Mouse (Mus musculus) midbrain, embryonic 10.5 days (tissue): ENCODE data around the gene Sun1. TPM values are rescaled to one million over a fixed set of nuclear protein-coding genes. Genes with fewer than 3 reads are reported as not detected.
A peak's percentile ranks its signal among the peaks of the same experiment; 100 is the strongest.

ENCODE experiments used
- DNase-seq: peaks from one replicate; pipeline ENCODE4 v3.0.0-alpha.2; 2017; ENCODE audit warnings: low spot score
- H3K27ac ChIP-seq: fragments of 300-500 bp; sonication (generic); replicated peaks from 2 replicates; pipeline ENCODE4 v1.5.1; 2016; ENCODE audit warnings: mild to moderate bottlenecking
- H3K27me3 ChIP-seq: fragments of 300-500 bp; sonication (generic); 2 replicates; pipeline ENCODE4 v1.6.1; 2016; ENCODE audit warnings: low read depth, mild to moderate bottlenecking; ENCODE audit not compliant: poor library complexity, severe bottlenecking
- H3K36me3 ChIP-seq: fragments of 300-500 bp; sonication (generic); 2 replicates; pipeline ENCODE4 v1.6.1; 2016; ENCODE audit warnings: mild to moderate bottlenecking, moderate library complexity
- H3K4me1 ChIP-seq: fragments of 300-500 bp; sonication (generic); 2 replicates; pipeline ENCODE4 v1.6.1; 2016
- H3K4me3 ChIP-seq: fragments of 300-500 bp; sonication (generic); 2 replicates; pipeline ENCODE4 v1.5.1; 2016; ENCODE audit warnings: mild to moderate bottlenecking, moderate library complexity
- H3K9me3 ChIP-seq: fragments of 300-500 bp; sonication (generic); replicated peaks from 2 replicates; pipeline ENCODE4 v1.6.1; 2016; ENCODE audit warnings: mild to moderate bottlenecking
- WGBS: fragments of 180-500 bp; shearing (Covaris S2); methylation state at CpG from one replicate; pipeline ENCODE4 v1.1.7; 2016; 5-methylcytosine and 5-hydroxymethylcytosine counted together
- polyA plus RNA-seq: library from polyadenylated mRNA; unstranded; fragments of >200 nt; fragmentation: Nextera tagmentation; extraction: Ambion mirVana; gene quantifications from 2 replicates; pipeline ENCODE4 v1.2.1, GENCODE M21; 2016

Gene Sun1
- polyA plus RNA-seq, 1 experiment from 2014 or later: 46.9 TPM

- H3K4me1 ChIP-seq: no peaks in the 10 kb centered on the region
- no peak overlapping the region for H3K27ac ChIP-seq
- no peaks in the 10 kb centered on the region for H3K9me3 ChIP-seq
- H3K36me3 ChIP-seq: peaks cover 45% of the 10 kb centered on the region
- H3K4me3 ChIP-seq: no peak overlapping the region
- no peaks in the 10 kb centered on the region for H3K27me3 ChIP-seq
- 93% methylated on average over 5 of the region's 5 CpGs for WGBS
- DNase-seq: no peak
Measured at GRCm38 (mm10) chr5:139189726-139190125, 10.7 kb upstream of the Sun1 start.

GRCm38 (mm10) chr5:139190958-139191357 lies 9.5 kb upstream of the Sun1 start:
- Histone ChIP-seq H3K36me3 (peaks cover 33% of the 10 kb centered on the region), H3K9me3 (no peaks in the 10 kb centered on the region), H3K4me3 (no peak overlapping the region), H3K27me3 (no peaks in the 10 kb centered on the region), H3K27ac (no peak overlapping the region), H3K4me1 (no peaks in the 10 kb centered on the region)
- DNase-seq: no peak
- WGBS: 78% methylated on average over 5 of the region's 5 CpGs

DNA sequence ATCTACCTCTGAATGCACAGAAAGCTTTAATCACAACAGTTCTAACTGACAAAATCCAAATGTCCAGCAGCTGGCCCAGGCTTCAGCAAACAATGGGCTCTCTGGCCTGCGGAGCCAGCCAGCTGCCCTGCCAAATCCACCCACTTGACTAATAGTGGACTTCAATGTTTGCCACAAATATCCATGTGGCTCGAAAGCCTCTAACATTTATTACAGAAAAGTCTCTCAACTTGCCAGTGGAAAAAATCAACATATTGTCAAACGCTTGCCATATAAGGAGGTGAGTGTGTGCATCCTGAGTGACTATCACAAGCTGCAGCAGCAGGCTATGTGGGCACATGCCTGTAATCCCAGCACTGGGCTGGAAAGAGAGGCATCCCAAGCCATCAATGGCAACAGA lies 1.7 kb upstream of the Sun1 start:
- Histone ChIP-seq H3K4me1 (peaks cover 25% of the 10 kb centered on the region), H3K27ac (0 out of 2 replicates have a peak overlapping the region, but pooled peaks have one; percentile 19), H3K36me3 (0 out of 2 replicates have a peak, but pooled peaks cover 5% of the 10 kb centered on the region), H3K27me3 (no peaks in the 10 kb centered on the region), H3K4me3 (no peak overlapping the region), H3K9me3 (no peaks in the 10 kb centered on the region)
- 91% methylated on average over 3 of the region's 3 CpGs for WGBS
- no peak for DNase-seq

GRCm38 (mm10) chr5:139199636-139199994 lies 822 bp upstream of the Sun1 start:
- no peak for DNase-seq
- Histone ChIP-seq H3K36me3 (0 out of 2 replicates have a peak, but pooled peaks cover 5% of the 10 kb centered on the region), H3K27me3 (no peaks in the 10 kb centered on the region), H3K9me3 (no peaks in the 10 kb centered on the region), H3K27ac (peak overlapping the region; percentile 91), H3K4me3 (peak overlapping the region; percentile 98), H3K4me1 (peaks cover 25% of the 10 kb centered on the region)
- 45% methylated on average over 2 of the region's 2 CpGs for WGBS

DNA sequence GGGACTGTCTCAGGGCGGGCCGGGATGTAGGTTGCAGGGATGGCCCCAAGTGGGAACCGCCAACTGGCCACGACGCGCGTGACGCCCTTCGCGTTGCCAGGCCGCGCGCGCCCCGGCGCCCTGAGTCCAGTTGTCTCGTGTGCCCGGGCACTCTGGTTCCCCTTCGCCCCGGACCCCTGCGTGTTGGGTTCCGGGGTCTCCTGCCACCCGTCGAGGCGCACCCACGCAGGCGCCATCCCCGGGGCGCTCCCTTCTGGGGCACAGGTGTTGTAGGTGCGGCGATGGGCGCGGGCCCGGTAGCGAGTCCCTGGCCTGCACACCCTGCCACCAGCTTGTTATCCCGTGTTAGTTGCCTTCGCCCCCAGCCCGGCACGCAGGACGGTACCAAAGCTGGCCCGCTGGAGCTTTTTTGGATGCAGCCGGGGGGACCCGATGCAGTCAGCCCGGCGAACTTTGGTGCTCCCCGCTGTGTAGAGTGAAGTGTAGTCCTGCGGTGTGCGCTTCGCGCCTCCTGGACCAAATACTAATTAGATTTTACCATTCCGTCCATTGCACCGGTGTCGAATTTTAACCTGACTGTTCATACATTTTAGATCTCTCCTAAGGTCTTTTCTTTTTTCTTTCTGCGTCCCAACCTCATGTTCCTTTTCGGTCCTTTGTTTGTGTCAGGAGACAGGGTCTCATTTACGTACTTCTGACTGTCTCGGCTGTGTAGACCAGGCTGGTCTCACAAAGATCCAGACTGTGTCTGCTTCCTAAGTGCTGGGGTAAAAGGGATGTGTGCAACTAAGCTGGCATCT lies 533 bp downstream of the Sun1 start:
- 0 out of 2 replicates have a peak, but pooled peaks cover 7% of the 10 kb centered on the region for H3K36me3 ChIP-seq
- H3K27ac ChIP-seq: peak overlapping the region; percentile 91
- H3K4me1 ChIP-seq: peaks cover 28% of the 10 kb centered on the region
- no peak for DNase-seq
- H3K9me3 ChIP-seq: no peaks in the 10 kb centered on the region
- peak overlapping the region; percentile 98 for H3K4me3 ChIP-seq
- 1% methylated on average over 52 of the region's 57 CpGs for WGBS
- no peaks in the 10 kb centered on the region for H3K27me3 ChIP-seq

GRCm38 (mm10) chr5:139202127-139202526 lies 1.7 kb downstream of the Sun1 start:
- H3K9me3 ChIP-seq: no peaks in the 10 kb centered on the region
- whole genome bisulfite sequencing: 91% methylated on average over 11 of the region's 11 CpGs
- no peaks in the 10 kb centered on the region for H3K27me3 ChIP-seq
- DNase-seq: no peak
- peak overlapping the region; percentile 98 for H3K4me3 ChIP-seq
- peaks cover 35% of the 10 kb centered on the region for H3K4me1 ChIP-seq
- H3K27ac ChIP-seq: no peak overlapping the region
- H3K36me3 ChIP-seq: 0 out of 2 replicates have a peak, but pooled peaks cover 7% of the 10 kb centered on the region

DNA sequence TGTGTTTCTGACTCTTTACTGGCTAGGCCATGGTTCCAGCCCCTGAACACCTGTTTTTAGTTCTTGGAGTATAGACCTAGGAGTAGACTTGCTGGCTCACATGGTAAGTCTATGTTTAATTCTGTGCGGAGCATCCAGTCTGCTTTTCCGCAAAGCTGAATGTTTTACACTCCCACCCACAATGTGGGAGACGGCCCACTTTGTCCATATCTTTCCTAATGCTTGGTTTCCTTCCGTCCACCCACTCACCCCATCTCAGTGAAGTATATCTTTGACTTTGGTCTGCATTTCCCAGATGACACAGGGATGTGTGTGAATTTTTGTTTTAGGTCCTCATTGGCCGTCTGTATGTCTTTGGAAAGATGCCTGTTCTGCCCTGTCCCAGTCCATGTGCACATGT lies 2.9 kb downstream of the Sun1 start:
- 0 out of 2 replicates have a peak, but pooled peaks cover 10% of the 10 kb centered on the region for H3K36me3 ChIP-seq
- no peaks in the 10 kb centered on the region for H3K27me3 ChIP-seq
- 91% methylated on average over 5 of the region's 5 CpGs for WGBS
- H3K9me3 ChIP-seq: no peaks in the 10 kb centered on the region
- peaks cover 35% of the 10 kb centered on the region for H3K4me1 ChIP-seq
- no peak overlapping the region for H3K27ac ChIP-seq
- H3K4me3 ChIP-seq: no peak overlapping the region
- no peak for DNase-seq

- WGBS: 69% methylated on average over 4 of the region's 4 CpGs
- peaks cover 38% of the 10 kb centered on the region for H3K36me3 ChIP-seq
- H3K27ac ChIP-seq: no peak overlapping the region
- DNase-seq: no peak
- H3K4me1 ChIP-seq: peaks cover 25% of the 10 kb centered on the region
- no peaks in the 10 kb centered on the region for H3K9me3 ChIP-seq
- no peaks in the 10 kb centered on the region for H3K27me3 ChIP-seq
- no peak overlapping the region for H3K4me3 ChIP-seq
Measured at GRCm38 (mm10) chr5:139206081-139206480, 5.6 kb downstream of the Sun1 start.

DNA sequence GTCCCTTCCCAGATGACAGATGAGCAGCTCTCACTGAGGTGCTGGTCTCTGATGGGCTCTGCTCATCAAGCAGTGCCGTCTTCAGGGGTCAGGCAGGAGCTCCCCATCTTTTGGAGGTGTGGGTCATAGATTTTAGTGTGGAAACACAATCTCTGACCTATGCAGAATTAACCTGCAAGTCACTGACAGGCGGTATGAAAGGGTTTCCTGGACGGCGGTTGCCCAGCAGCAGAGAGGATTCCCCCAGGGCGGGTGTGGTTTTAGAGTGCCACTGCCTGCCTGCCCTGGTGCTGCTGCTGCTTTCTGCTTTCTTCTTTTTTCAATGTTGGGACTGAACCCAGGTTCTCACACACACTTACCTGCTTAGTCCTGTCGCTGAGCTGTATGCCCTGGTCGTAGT lies 6.1 kb downstream of the Sun1 start:
- H3K27ac ChIP-seq: no peak overlapping the region
- 84% methylated on average over 7 of the region's 7 CpGs for WGBS
- DNase-seq: no peak
- no peaks in the 10 kb centered on the region for H3K27me3 ChIP-seq
- H3K4me3 ChIP-seq: no peak overlapping the region
- peaks cover 20% of the 10 kb centered on the region for H3K4me1 ChIP-seq
- peaks cover 40% of the 10 kb centered on the region for H3K36me3 ChIP-seq
- H3K9me3 ChIP-seq: no peaks in the 10 kb centered on the region

GRCm38 (mm10) chr5:139208183-139208582 lies 7.7 kb downstream of the Sun1 start:
- Histone ChIP-seq H3K9me3 (no peaks in the 10 kb centered on the region), H3K36me3 (peaks cover 49% of the 10 kb centered on the region), H3K27me3 (no peaks in the 10 kb centered on the region), H3K4me3 (no peak overlapping the region), H3K27ac (no peak overlapping the region), H3K4me1 (peaks cover 10% of the 10 kb centered on the region)
- no peak for DNase-seq

DNA sequence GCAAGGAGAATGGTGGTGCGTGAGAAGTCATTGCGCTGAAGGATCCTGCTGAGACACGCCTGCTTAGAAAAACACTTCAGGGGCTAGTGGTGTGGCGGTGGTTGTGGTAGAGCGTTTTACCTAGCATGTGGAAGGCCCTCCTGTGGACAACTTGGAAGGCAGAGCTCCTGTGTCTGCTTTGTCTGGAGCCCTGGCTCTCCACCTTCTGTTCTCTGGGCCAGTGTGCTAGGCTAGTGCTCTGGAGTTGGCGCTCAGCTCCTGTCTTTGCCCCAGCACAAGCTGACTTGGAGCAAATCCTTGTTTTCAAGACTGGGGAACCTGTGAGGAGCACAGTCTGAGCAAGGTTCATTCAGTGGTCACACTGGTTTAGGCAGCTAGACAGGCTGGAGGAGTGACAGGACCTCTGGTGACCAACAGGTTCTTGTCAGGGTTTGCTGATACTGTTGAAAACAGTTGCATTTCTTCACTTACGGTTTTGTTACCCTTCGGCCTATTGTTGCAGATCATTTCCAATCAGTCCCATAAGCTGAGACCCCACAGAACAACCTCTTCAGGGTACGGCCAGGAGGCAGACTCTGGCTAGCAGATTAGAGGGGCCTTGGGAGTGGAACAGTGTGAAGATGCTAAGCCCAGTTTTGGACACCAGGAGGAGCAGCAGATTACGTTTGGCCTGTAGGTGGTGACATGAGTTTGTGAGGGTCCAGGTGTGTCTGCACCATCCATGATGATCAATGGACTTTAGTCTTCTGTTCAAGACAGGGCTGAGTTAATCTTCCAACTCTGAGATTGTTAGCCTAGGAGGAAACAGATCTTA lies 8.6 kb downstream of the Sun1 start:
- Histone ChIP-seq H3K27ac (no peak overlapping the region), H3K4me1 (peaks cover 10% of the 10 kb centered on the region), H3K27me3 (no peaks in the 10 kb centered on the region), H3K36me3 (peaks cover 45% of the 10 kb centered on the region), H3K4me3 (no peak overlapping the region), H3K9me3 (no peaks in the 10 kb centered on the region)
- DNase-seq: no peak
- 92% methylated on average over 10 of the region's 10 CpGs for WGBS

- H3K27ac ChIP-seq: no peak overlapping the region
- no peaks in the 10 kb centered on the region for H3K9me3 ChIP-seq
- no peak overlapping the region for H3K4me3 ChIP-seq
- 96% methylated on average over 7 of the region's 7 CpGs for WGBS
- peaks cover 45% of the 10 kb centered on the region for H3K36me3 ChIP-seq
- H3K27me3 ChIP-seq: no peaks in the 10 kb centered on the region
- H3K4me1 ChIP-seq: peaks cover 10% of the 10 kb centered on the region
- DNase-seq: no peak
Measured at GRCm38 (mm10) chr5:139209685-139210026, 9.2 kb downstream of the Sun1 start.
